Mouse (Mus musculus): ENCODE data around the gene Bex1.

GRCm38 (mm10) chrX:136203257-136203656 lies 12.1 kb downstream of the Bex1 start:
- TF ChIP-seq POLR2A (IDR thresholded peaks at IDR 0.05; ENCODE audit: control insufficient read depth, low read depth, low read length) (no peak), CTCF (IDR thresholded peaks at IDR 0.05; ENCODE audit: control insufficient read depth, insufficient read depth, insufficient replicate concordance, low read depth, low read length) (no peak)
